Mouse (Mus musculus): ENCODE measurements around the gene Ppp1r12b.

DNA sequence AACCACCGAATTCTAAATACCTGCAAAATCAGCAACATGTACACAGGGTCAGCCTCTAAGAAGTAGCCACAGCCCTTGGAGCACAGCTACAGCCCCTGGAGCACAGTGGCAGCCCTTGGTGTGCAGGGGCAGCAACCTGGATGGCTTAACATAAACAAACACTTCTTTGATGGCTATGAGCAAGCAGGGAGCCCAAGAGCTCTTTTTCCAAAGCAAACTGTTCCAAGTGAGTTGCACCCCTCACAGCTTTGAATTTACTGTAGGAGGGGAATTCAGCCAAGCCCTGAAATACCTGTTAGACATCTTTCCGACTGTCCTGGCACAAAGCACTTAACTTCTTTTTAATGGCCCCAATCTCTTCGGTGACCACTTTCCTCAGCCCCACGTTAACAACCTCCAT is 14.9 kb downstream of the Ppp1r12b start:
- TF ChIP-seq NANOG (IDR thresholded peaks at IDR 0.05; ENCODE audit: borderline replicate concordance, low read length): peak; percentile 9; the same call in 1 of the 2 replicates
- TF ChIP-seq CTCF (conservative IDR thresholded peaks at IDR 0.05; ENCODE audit: low read length): no peak
- no peak for TF ChIP-seq POU5F1 (IDR thresholded peaks at IDR 0.05; ENCODE audit: borderline replicate concordance, low read length)
